21 mouse cellular contexts compared by ENCODE assay signal in genomic region chr16:31332586-31332985, GRCm38 (mm10). TPM values are rescaled to one million over a fixed set of nuclear protein-coding genes. Genes with fewer than 3 reads are reported as not detected.
"Had no signal": no experiment of that assay in that cellular context is flagged by ENCODE, and none has a peak within 500 bp of the region (broad histone marks: within the 10 kb centered on the region; RNA-seq: fewer than 3 reads in every experiment).

No protein-coding gene starts in this region.

- H3K4me1 ChIP-seq: midbrain, embryonic 13.5 days; neural tube, embryonic 15.5 days had no signal

- ATAC-seq: midbrain, embryonic 13.5 days; midbrain, embryonic 16.5 days had no signal

- H3K9ac ChIP-seq: liver, embryonic 14.5 days; lung, embryonic 14.5 days; midbrain, embryonic 13.5 days; neural tube, embryonic 13.5 days; neural tube, embryonic 15.5 days had no signal

- H3K4me3 ChIP-seq: midbrain, embryonic 10.5 days; midbrain, embryonic 13.5 days; myocyte; neural tube, embryonic 13.5 days; neural tube, embryonic 15.5 days had no signal

- H3K36me3 ChIP-seq: midbrain, embryonic 10.5 days; midbrain, embryonic 13.5 days; neural tube, embryonic 13.5 days; neural tube, embryonic 15.5 days had no signal

- H3K4me2 ChIP-seq: lung, embryonic 14.5 days; midbrain, embryonic 13.5 days; neural tube, embryonic 13.5 days; neural tube, embryonic 15.5 days had no signal

- H3K27me3 ChIP-seq: midbrain, embryonic 13.5 days; neural tube, embryonic 13.5 days; neural tube, embryonic 15.5 days had no signal

- DNase-seq: lung, adult 18-20 months; lung, embryonic 14.5 days; lung, postnatal 10 days; lung, postnatal 4 days; retina, postnatal 1 day; right cerebral cortex, adult 18-20 months; right cerebral cortex, postnatal 25 days; right cerebral cortex, postnatal 4 days; spleen, adult 18-20 months; thymus, adult 18-20 months; thymus, postnatal 14 days; thymus, postnatal 4 days had no signal

- H3K9me3 ChIP-seq: midbrain, embryonic 10.5 days; midbrain, embryonic 13.5 days; neural tube, embryonic 13.5 days; neural tube, embryonic 15.5 days had no signal

- H3K27ac ChIP-seq: liver, embryonic 14.5 days; midbrain, embryonic 10.5 days; midbrain, embryonic 13.5 days; neural tube, embryonic 13.5 days; neural tube, embryonic 15.5 days had no signal

RNA-seq across cellular contexts. Expression of gene Apod, which starts 18.0 kb away (rescaled TPM):
- total RNA-seq: megakaryocyte-erythroid progenitor cell, adult 5-6 weeks had no signal
- polyA plus RNA-seq: liver, embryonic 16.5 days; lung, embryonic 14.5 days had no signal
